Mouse (Mus musculus) 416B (cell line): Measurements from ENCODE around the gene Zfp324.

Experiments used
- DNase-seq: peaks from one replicate; pipeline ENCODE4 v3.0.0; 2011; ENCODE audit warnings: low read depth

The Zfp324 gene

GRCm38 (mm10) chr7:12966104-12966845, 637 bp downstream of the Zfp324 start:
- peak; percentile 55 for DNase-seq

- no peak for DNase-seq
These were observed 5.3 kb downstream of the Zfp324 start for GRCm38 (mm10) chr7:12970906-12971305.

- DNase-seq = peak; percentile 97
These were observed 12.2 kb downstream of the Zfp324 start, which contains the start of gene Zfp446 for GRCm38 (mm10) chr7:12977682-12978389. Zfp446 (plus strand) TSS chr7:12977848.

GRCm38 (mm10) chr7:12978931-12979722, 13.5 kb downstream of the Zfp324 start:
- no peak for DNase-seq

- DNase-seq = no peak
These were observed 14.1 kb downstream of the Zfp324 start for GRCm38 (mm10) chr7:12979776-12980175.

- no peak for DNase-seq
These were observed 14.7 kb downstream of the Zfp324 start for GRCm38 (mm10) chr7:12980291-12980690.

- no peak for DNase-seq
These were observed 20.1 kb downstream of the Zfp324 start for GRCm38 (mm10) chr7:12985724-12986123.

- no peak for DNase-seq
These were observed 21.3 kb downstream of the Zfp324 start for GRCm38 (mm10) chr7:12986906-12987305.

- DNase-seq = no peak
These were observed 22.0 kb downstream of the Zfp324 start for GRCm38 (mm10) chr7:12987409-12988189.

GRCm38 (mm10) chr7:12992222-12992621, 26.6 kb downstream of the Zfp324 start:
- DNase-seq = peak; percentile 71

GRCm38 (mm10) chr7:12993148-12993547, 27.5 kb downstream of the Zfp324 start:
- no peak for DNase-seq

- DNase-seq = no peak
These were observed 30.2 kb downstream of the Zfp324 start for GRCm38 (mm10) chr7:12995862-12996261.

- no peak for DNase-seq
These were observed 31.6 kb downstream of the Zfp324 start for GRCm38 (mm10) chr7:12997230-12997629.

GRCm38 (mm10) chr7:12998053-12998452, 32.4 kb downstream of the Zfp324 start, which contains the start of gene Slc27a5:
Slc27a5 (minus strand) TSS chr7:12998192.
- DNase-seq = no peak

- DNase-seq = no peak
These were observed 33.2 kb downstream of the Zfp324 start, which contains the start of gene Trim28 for GRCm38 (mm10) chr7:12998851-12999250. Trim28 (plus strand) TSS chr7:12999114.

- DNase-seq = no peak
These were observed 35.9 kb downstream of the Zfp324 start for GRCm38 (mm10) chr7:13001584-13001983.

GRCm38 (mm10) chr7:13003380-13003779, 37.7 kb downstream of the Zfp324 start:
- DNase-seq = peak; percentile 43

GRCm38 (mm10) chr7:13006011-13006410, 40.4 kb downstream of the Zfp324 start:
- no peak for DNase-seq

GRCm38 (mm10) chr7:13006531-13006930, 40.9 kb downstream of the Zfp324 start:
- no peak for DNase-seq

GRCm38 (mm10) chr7:13007341-13008092, 41.9 kb downstream of the Zfp324 start:
- no peak for DNase-seq
